Mouse (Mus musculus) liver, adult 2 months (tissue): ENCODE measurements around the gene Tmem121b. TPM values are rescaled to one million over a fixed set of nuclear protein-coding genes. Genes with fewer than 3 reads are reported as not detected.
A peak's percentile ranks its signal among the peaks of the same experiment; 100 is the strongest.

ENCODE experiments used
- DNase-seq: peaks from one replicate; pipeline ENCODE4 v3.0.0-alpha.2; 2011; ENCODE audit warnings: low read depth, low spot score; ENCODE audit errors: extremely low read depth
- H3K27ac ChIP-seq: fragments of 200-500 bp; replicated peaks from 2 replicates; pipeline ENCODE4 v1.5.1; 2012; ENCODE audit warnings: low read depth, mild to moderate bottlenecking, control low read depth, inconsistent platforms, low read length; ENCODE audit not compliant: insufficient read depth
- H3K27me3 ChIP-seq: fragments of 200-500 bp; 2 replicates; pipeline ENCODE4 v1.6.1; 2012; ENCODE audit warnings: mild to moderate bottlenecking, moderate library complexity, low read length, inconsistent platforms; ENCODE audit not compliant: control insufficient read depth, insufficient read depth
- H3K36me3 ChIP-seq: fragments of 200-500 bp; 2 replicates; pipeline ENCODE4 v1.6.1; 2012; ENCODE audit warnings: low read length, inconsistent platforms; ENCODE audit not compliant: control insufficient read depth, insufficient read depth
- H3K4me1 ChIP-seq: fragments of 200-500 bp; 2 replicates; pipeline ENCODE4 v1.6.1; 2011; ENCODE audit warnings: low read length; ENCODE audit not compliant: control insufficient read depth, insufficient read depth
- H3K4me3 ChIP-seq: fragments of 200-500 bp; 2 replicates; pipeline ENCODE4 v1.5.1; 2011; ENCODE audit warnings: low read depth, mild to moderate bottlenecking, control low read depth, low read length, moderate library complexity; ENCODE audit not compliant: insufficient read depth
- H3K79me2 ChIP-seq: fragments of 200-500 bp; 2 replicates; pipeline ENCODE4 v1.6.1; 2012; ENCODE audit warnings: inconsistent platforms, mild to moderate bottlenecking, low read length, moderate library complexity; ENCODE audit not compliant: control insufficient read depth, insufficient read depth
- H3K9ac ChIP-seq: fragments of 200-500 bp; 2 replicates; pipeline ENCODE4 v1.6.1; 2012; ENCODE audit warnings: low read depth, mild to moderate bottlenecking, control low read depth, inconsistent platforms, low read length
- CTCF ChIP-seq: fragments of 200-500 bp; IDR thresholded peaks from 2 replicates; pipeline ENCODE4 v1.5.1; 2011; ENCODE audit warnings: low read depth, low read length, control low read depth
- POLR2A ChIP-seq: fragments of 200-500 bp; IDR thresholded peaks from 2 replicates; pipeline ENCODE4 v1.6.1; 2011; ENCODE audit warnings: low read length, control low read depth; ENCODE audit not compliant: insufficient read depth; ENCODE audit errors: extremely low read depth
- WGBS: fragments of 180-500 bp; shearing (Covaris S2); methylation state at CpG from one replicate; pipeline ENCODE4 v1.1.7; 2018; 5-methylcytosine and 5-hydroxymethylcytosine counted together
- polyA plus RNA-seq: library from polyadenylated mRNA; depleted of rRNA; stranded (reverse); fragments of >200 nt; gene quantifications from 2 replicates; pipeline ENCODE4 v1.2.3, GENCODE M21; 2012
- total RNA-seq: library from RNA; depleted of rRNA; stranded (reverse); fragments of >200 nt; gene quantifications from 2 replicates; pipeline ENCODE4 v1.2.3, GENCODE M21; 2014

Tmem121b gene
- total and polyA plus RNA-seq, 2 experiments, result not detected

DNA sequence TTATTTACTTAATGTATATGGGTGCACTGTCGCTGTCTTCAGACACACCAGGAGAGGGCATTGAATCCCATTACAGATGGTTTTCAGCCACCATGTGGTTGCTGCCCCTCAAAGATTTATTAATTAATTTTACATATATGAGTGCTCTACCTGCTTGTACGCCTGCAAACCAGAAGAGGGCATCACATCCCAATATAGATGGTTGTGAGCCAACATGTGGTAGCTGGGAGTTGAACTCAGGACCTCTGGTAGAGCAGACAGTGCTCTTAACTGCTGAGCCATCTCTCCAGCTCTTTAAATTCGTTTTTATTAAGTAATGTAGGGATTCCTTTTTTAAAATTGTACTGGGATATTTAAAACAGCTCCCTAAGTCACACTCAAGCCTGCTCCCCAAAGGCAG, 24.3 kb downstream of the Tmem121b start:
- Histone ChIP-seq H3K79me2 (peaks cover 18% of the 10 kb centered on the region), H3K27me3 (no peaks in the 10 kb centered on the region), H3K4me3 (no peak overlapping the region), H3K4me1 (peaks cover 9% of the 10 kb centered on the region; the same call in 1 of the 2 replicates), H3K36me3 (no peaks in the 10 kb centered on the region), H3K9ac (no peak overlapping the region), H3K27ac (no peak overlapping the region)
- TF ChIP-seq POLR2A (no peak), CTCF (no peak)
- WGBS, result 75% methylated on average over 3 of the region's 3 CpGs
- no peak for DNase-seq

DNA sequence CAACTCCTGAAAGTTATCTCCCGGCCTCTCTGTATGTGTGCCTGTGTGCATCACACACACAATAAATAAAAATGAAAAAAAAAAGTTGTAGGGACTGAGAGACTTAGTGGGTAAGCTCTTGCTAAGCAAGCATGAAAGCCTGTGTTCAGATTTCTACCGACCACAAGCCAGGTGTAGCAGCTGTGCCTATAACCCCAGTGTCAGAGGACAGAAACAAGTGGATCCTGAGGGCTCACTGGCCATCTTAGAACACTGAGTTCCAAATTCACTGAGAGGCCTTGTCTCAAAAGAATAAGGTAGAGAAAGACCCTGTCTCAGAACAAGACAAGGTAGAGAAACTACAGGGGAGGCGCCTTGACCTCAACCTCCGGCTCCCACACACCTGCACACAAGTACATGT, 25.3 kb downstream of the Tmem121b start:
- no peak overlapping the region for H3K4me3 ChIP-seq
- H3K4me1 ChIP-seq, result peaks cover 15% of the 10 kb centered on the region
- peaks cover 18% of the 10 kb centered on the region for H3K79me2 ChIP-seq
- no peak for DNase-seq
- TF ChIP-seq CTCF (no peak), POLR2A (no peak)
- H3K36me3 ChIP-seq, result no peaks in the 10 kb centered on the region
- H3K27ac ChIP-seq, result no peak overlapping the region
- H3K27me3 ChIP-seq, result no peaks in the 10 kb centered on the region
- H3K9ac ChIP-seq, result no peak overlapping the region
- WGBS, result 96% methylated on average over 4 of the region's 4 CpGs

DNA sequence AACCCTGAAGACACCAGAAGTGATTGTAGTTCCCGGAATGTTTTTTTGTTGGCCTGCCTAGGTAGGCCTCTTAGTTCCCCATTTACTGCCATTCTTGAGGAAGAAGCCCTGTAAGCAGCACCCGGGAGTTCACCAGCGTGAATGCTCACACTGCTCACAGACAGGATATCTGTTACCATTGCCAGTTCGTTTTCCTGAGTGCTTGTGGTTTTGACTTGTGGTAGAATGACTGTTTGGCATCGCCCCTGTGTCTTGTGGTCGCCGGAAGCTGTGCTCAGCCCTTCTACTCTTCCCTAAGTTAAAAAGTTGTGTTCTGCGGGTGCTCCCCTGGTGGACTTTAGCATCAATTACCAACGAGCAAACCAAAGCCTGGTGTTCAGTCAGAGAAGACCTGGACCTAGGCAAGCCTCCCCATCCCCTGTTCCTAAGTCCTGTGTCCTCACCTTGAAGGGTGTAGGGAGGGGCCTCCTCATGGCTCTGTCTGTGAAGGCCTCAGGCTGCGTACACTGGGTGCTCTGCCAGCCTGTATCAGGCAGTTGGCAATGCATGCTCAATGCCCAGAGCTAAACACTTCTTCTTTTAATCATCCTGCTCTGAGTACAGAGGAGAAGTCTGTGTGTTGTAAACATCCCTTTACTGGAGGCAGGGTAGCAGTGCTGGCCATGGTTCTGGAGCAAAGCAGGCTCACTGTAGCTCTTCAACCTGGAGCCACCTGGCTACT, 26.8 kb downstream of the Tmem121b start:
- Histone ChIP-seq H3K79me2 (peaks cover 18% of the 10 kb centered on the region), H3K36me3 (no peaks in the 10 kb centered on the region), H3K4me3 (no peak overlapping the region), H3K27me3 (no peaks in the 10 kb centered on the region), H3K9ac (no peak overlapping the region), H3K27ac (no peak overlapping the region), H3K4me1 (peaks cover 15% of the 10 kb centered on the region)
- no peak for DNase-seq
- TF ChIP-seq POLR2A (no peak), CTCF (no peak)
- 64% methylated on average over 10 of the region's 10 CpGs for WGBS

- Histone ChIP-seq H3K36me3 (no peaks in the 10 kb centered on the region), H3K27me3 (no peaks in the 10 kb centered on the region), H3K79me2 (peaks cover 18% of the 10 kb centered on the region), H3K27ac (no peak overlapping the region), H3K4me1 (peaks cover 12% of the 10 kb centered on the region), H3K9ac (no peak overlapping the region), H3K4me3 (no peak overlapping the region)
- DNase-seq, result no peak
- WGBS, result 86% methylated on average over 4 of the region's 4 CpGs
- TF ChIP-seq CTCF (no peak), POLR2A (no peak)
Measured at GRCm38 (mm10) chr6:120465393-120465792, 28.2 kb downstream of the Tmem121b start.

DNA sequence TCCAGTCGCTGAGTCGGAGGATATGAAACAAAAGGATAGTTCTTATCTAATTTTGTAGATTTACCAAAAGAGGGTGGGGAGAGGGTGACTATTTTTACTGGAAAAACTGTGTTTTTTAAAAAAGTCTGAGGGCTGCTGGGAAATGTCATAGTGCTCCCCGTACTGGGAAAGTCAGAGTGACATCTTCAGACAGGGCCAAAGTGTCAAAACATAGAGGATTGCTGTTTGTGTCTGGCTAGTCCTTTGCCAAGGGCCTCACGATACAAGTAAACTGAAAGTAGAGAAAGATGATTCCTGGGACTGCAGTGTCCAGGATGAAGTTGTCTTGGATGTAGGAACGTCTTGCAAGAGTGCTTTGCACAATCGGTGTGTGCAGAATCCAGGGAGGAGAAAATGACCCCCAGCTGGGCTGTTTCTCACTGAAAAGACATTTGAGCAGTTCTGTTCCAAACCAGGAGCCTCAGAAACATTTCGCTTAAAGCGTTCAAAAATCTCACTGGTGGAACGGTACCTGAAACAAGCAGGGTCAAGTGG, 29.1 kb downstream of the Tmem121b start:
- DNase-seq, result no peak
- 45% methylated on average over 9 of the region's 9 CpGs for WGBS
- Histone ChIP-seq H3K27ac (no peak overlapping the region), H3K4me1 (peaks cover 8% of the 10 kb centered on the region), H3K79me2 (peaks cover 18% of the 10 kb centered on the region), H3K9ac (no peak overlapping the region), H3K27me3 (no peaks in the 10 kb centered on the region), H3K36me3 (no peaks in the 10 kb centered on the region), H3K4me3 (no peak overlapping the region)
- TF ChIP-seq POLR2A (no peak), CTCF (no peak)

DNA sequence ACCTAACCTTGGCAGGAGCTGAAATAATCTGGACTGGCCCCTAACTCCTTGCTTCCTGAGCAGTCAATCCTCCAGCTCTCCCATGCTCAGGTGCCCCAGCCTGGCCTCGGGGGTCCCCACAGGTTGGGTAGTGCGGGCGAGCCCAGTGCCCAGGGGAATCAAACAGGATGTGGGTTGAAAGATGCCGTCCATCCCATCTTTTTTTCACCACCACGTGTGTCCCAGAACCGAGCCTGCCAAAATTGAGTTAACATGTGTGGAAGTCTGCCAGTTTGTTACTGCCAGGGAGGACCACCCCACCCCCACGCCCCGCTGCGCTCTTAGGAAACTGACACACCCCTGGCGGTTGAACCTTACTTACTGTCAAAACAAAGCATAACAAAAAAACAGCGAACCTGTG, 29.7 kb downstream of the Tmem121b start:
- Histone ChIP-seq H3K4me3 (peak overlapping the region; percentile 87), H3K9ac (peak overlapping the region; percentile 89), H3K4me1 (peaks cover 8% of the 10 kb centered on the region), H3K79me2 (peaks cover 18% of the 10 kb centered on the region), H3K27ac (no peak overlapping the region; the same call in 1 of the 2 replicates), H3K36me3 (no peaks in the 10 kb centered on the region), H3K27me3 (no peaks in the 10 kb centered on the region)
- TF ChIP-seq CTCF (no peak), POLR2A (no peak)
- peak; percentile 61 for DNase-seq
- WGBS, result 2% methylated on average over 11 of the region's 11 CpGs
